Mouse (Mus musculus) layer of hippocampus, postnatal 14 days (tissue): ENCODE data around the gene Erf. TPM values are rescaled to one million over a fixed set of nuclear protein-coding genes. Genes with fewer than 3 reads are reported as not detected.

Experiments used
- DNase-seq, 2 experiments: peaks; one replicate each; pipeline ENCODE4 v3.0.0; 2021 to 2022; ENCODE audit warnings: low spot score in 2 of 2, mixed read lengths in 1 of 2
- long read RNA-seq, 2 experiments: library from polyadenylated mRNA; stranded (forward); transcript quantifications; one replicate each; pipeline ENCODE4 v2.0.0; 2021
- total RNA-seq, 2 experiments: library from RNA; stranded (reverse); gene quantifications; 2 replicates each; pipeline ENCODE4 v1.2.3; 2021

Gene Erf
- 10 to 100 TPM; 41.0 to 47.2 TPM for total RNA-seq
- long read RNA-seq, experiment 1, partial matches to known transcripts = 0 of 1 reads
- long read RNA-seq, experiment 1, other reads (novel, unspliced or antisense) = 1 of 1 reads
- long read RNA-seq, experiment 2, partial matches to known transcripts = 0 of 4 reads
- long read RNA-seq, experiment 2, other reads (novel, unspliced or antisense) = 4 of 4 reads

- DNase-seq = peak; percentile 92 to 95
Measured at GRCm38 (mm10) chr7:25250141-25250972, at the start of gene Erf. Erf (minus strand) TSS chr7:25250761.

GRCm38 (mm10) chr7:25297454-25298325, 47.1 kb upstream of the Erf start, which contains the start of gene Pafah1b3:
Pafah1b3 (minus strand) TSS chr7:25297986.
- peak; percentile 80 to 86 for DNase-seq

GRCm38 (mm10) chr7:25296945-25297453, 46.4 kb upstream of the Erf start:
- no peak for DNase-seq

- DNase-seq = no peak
Measured at GRCm38 (mm10) chr7:25294960-25295722, 44.6 kb upstream of the Erf start.

GRCm38 (mm10) chr7:25294495-25294894, 43.9 kb upstream of the Erf start:
- DNase-seq = no peak

- no peak for DNase-seq
Measured at GRCm38 (mm10) chr7:25293191-25293739, 42.7 kb upstream of the Erf start.

- no peak for DNase-seq
Measured at GRCm38 (mm10) chr7:25292107-25292506, 41.5 kb upstream of the Erf start.

- no peak for DNase-seq
Measured at GRCm38 (mm10) chr7:25290911-25291310, 40.4 kb upstream of the Erf start.

GRCm38 (mm10) chr7:25290463-25290862, 39.9 kb upstream of the Erf start:
- DNase-seq = no peak

- DNase-seq = no peak
Measured at GRCm38 (mm10) chr7:25289925-25290324, 39.4 kb upstream of the Erf start.

GRCm38 (mm10) chr7:25288721-25289120, 38.2 kb upstream of the Erf start:
- no peak for DNase-seq

GRCm38 (mm10) chr7:25288011-25288410, 37.5 kb upstream of the Erf start:
- no peak for DNase-seq

- no peak for DNase-seq
Measured at GRCm38 (mm10) chr7:25286989-25287388, 36.4 kb upstream of the Erf start.

GRCm38 (mm10) chr7:25285511-25286238, 35.1 kb upstream of the Erf start:
- no peak for DNase-seq

- DNase-seq = no peak
Measured at GRCm38 (mm10) chr7:25284766-25285165, 34.2 kb upstream of the Erf start.

GRCm38 (mm10) chr7:25284171-25284570, 33.6 kb upstream of the Erf start:
- DNase-seq = no peak

GRCm38 (mm10) chr7:25283637-25284036, 33.1 kb upstream of the Erf start:
- DNase-seq = no peak

- DNase-seq = peak in 1 of 2 experiments; percentile 52
Measured at GRCm38 (mm10) chr7:25282731-25283211, 32.2 kb upstream of the Erf start.
